Mouse (Mus musculus): ENCODE data around the gene Cyct. TPM values are rescaled to one million over a fixed set of nuclear protein-coding genes. Genes with fewer than 3 reads are reported as not detected.

Gene Cyct
- not detected for total RNA-seq (2021)

- intact Hi-C loops (cut with DNase I), result loop anchor here (5.0 kb wide), 1 partner anchor 233 kb away; no protein-coding TSS in a partner anchor
- DNase-seq, result no peak
These were observed at the start of gene Cyct for GRCm38 (mm10) chr2:76360226-76360625. Gene Cyct, minus strand, starts transcription at chr2:76360450.

DNA sequence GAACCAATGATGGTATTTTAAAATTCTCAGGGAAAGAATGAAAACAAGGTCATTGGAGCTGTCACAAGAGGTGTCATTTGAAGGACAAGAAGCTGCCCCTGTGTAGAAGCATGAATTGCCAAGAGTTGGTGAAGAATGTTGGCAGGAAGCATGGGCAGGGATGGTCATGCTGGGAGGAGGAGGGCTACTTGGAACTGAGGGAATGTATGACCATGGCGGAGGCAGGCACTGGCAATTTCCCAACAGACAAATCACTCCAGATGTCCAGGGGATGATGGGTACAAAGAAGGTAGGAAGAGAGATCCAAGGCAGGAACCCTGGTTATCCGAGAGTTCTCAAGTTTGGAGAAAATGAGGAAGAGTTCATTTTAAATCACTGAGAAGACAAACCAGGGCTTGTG, 49.7 kb upstream of the Cyct start:
- DNase-seq, result no peak
- intact Hi-C loops (cut with DNase I), result no loop called here

GRCm38 (mm10) chr2:76409526-76409925, 49.3 kb upstream of the Cyct start:
- intact Hi-C loops (cut with DNase I), result no loop called here
- DNase-seq, result no peak

DNA sequence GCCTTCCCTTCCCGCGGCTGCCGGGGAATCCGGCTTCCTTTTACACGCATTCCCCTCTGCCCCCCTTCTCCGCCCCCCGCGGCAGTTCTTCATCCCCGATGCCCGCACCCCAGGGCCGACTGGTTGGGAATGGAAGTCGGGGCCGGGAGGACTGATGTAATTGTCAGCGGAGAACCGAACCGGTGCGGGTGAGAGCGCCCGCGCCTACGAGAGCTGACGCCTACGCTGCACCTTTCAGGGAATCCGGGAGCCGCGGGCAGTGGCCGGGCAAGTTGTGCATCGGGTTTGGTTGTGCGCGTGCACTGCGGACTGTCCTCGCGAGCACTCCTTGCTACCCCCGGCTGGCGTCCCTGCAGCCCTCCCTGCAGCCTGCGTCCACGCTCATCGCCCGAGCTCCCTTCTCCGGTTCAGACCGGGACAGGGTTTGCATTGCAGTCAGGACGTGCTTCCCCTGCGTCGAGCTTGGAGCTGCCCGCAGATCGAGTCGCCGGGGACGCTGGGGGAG, 46.7 kb upstream of the Cyct start:
- DNase-seq, result peak; percentile 48 to 52
- intact Hi-C loops (cut with DNase I), result loop anchor here (1.0 kb wide), 1 partner anchor 38 kb away; the partner anchor contains the start of gene Rbm45

- DNase-seq, result peak; percentile 66 to 74
- intact Hi-C loops (cut with DNase I), result loop anchor here (1.0 kb wide), 1 partner anchor 37 kb away; the partner anchor contains the start of gene Rbm45
These were observed 46.1 kb upstream of the Cyct start, which contains the start of gene Osbpl6 for GRCm38 (mm10) chr2:76406151-76406936. Gene Osbpl6, plus strand, starts transcription at chr2:76406508.

DNA sequence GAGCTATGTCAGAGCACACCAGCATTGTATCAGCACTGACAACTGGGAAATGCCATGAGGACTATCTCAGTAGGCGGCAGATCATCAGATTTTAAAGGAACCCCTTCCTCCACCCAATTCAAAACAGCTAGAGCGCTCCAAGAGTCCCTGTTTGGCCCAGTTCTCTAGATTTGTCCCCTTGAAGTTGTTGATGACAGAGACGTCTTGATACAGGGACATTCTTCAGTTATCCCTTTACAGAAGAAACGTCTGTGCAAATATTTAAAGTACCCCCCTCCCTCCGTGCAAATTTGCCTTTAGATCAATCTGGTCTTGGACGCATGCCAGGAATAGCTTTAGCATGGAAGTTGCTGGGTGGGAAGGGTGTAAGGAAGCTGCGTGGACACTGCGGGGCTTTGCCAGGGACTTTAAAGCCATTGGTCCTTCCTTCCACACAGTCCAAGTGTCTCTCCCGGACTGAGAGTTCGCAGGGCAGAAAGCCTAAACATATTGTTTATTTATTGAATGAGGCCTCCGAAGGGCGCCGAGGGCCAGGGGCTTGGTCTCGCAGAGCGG, 45.4 kb upstream of the Cyct start:
- intact Hi-C loops (cut with DNase I), result loop anchor here (1.0 kb wide), 1 partner anchor 36 kb away; the partner anchor contains the start of gene Rbm45
- no peak for DNase-seq

DNA sequence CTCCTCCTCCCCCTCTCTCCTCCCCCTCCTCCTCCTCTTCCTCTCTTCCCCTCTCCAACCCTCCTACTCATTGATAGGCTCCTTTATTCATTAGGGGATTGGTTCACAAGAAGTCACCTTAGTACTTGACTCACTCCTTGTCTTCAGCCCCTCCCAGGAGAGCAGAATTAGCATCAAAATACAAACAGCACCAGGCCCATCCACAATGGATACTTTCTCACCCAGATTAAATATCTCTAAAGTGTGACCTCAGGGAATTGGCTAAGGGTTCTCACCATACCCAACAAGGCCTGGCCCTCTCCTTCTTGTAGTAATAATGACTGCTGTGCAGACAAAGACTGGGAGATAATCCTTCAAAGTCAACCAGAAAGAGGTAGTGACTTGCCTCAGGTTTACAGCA, 39.9 kb upstream of the Cyct start:
- intact Hi-C loops (cut with DNase I), result no loop called here

DNA sequence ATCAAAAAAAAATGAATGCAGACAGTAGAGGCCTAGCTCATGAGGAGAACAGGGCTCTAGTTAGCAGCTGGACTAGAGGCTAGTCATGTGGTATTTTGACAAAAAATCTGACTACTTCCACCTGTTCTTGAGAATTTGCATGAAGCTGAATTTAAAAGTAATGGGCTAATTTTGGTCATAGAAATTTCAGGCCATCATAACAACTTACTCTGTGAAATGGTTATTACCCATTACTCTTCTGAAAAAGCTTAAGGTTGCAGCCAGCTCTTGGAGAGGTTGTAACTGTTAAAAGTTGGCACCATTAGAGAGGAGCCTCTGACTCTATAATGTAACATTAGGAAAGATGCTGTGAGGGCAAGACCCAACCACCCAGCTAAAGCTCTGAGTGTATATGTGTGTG, 26.3 kb upstream of the Cyct start:
- intact Hi-C loops (cut with DNase I), result no loop called here
- DNase-seq, result no peak

More for the DNA sequence above, 39.9 kb upstream of the Cyct start:
- DNase-seq, result no peak

DNA sequence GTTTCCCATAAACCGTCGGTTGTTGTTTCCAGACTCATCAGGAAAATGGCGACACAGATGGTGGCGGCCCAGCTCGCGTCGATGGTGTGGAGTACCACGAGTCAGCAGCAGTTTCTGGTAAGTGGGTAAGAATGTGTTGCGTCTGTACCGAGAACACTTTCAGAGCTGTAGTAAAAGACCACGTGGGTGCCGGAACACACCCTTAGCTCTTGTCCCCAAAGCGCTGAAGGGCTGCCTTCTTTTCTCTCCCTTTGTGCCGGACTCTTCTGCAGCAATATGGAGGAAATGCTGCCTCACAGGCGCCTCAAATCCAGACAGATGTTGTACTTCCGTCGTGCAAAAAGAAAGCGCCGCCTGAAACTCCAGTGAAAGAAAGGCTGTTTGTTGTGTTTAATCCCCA, 18.4 kb upstream of the Cyct start:
- intact Hi-C loops (cut with DNase I), result no loop called here

DNA sequence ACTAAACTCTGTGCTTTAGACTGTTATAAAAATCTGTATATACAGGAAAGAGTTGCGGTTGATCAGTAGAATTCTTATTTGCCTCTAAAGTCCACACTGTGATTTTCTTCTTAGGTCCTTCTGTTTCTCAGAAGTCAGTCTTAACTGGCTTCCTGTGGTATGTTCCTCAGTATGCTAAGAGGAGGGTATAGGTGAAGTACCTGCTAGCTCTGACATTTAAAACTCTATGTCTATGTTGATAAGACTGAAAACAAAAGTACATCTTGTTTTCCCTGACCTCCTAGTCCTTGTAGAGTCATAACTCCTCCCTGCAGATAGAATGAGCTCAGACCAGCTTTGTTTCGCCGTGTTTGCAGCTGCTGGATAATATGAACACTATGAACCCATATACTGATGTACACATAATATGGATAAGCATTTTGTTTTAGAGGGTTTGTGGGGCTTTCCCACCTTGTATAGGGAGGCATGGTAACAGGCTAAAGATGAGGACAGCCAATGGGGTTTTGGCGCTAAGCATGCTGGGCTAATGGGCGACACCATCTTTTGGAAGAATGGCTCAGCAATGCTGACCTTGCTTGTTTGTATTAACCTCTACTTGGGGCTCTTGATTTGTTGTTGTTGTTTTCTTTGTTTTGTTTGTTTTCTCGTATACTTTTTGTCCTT, 14.4 kb upstream of the Cyct start:
- intact Hi-C loops (cut with DNase I), result no loop called here
- DNase-seq, result no peak

More for the DNA sequence above, 18.4 kb upstream of the Cyct start:
- DNase-seq, result no peak

DNA sequence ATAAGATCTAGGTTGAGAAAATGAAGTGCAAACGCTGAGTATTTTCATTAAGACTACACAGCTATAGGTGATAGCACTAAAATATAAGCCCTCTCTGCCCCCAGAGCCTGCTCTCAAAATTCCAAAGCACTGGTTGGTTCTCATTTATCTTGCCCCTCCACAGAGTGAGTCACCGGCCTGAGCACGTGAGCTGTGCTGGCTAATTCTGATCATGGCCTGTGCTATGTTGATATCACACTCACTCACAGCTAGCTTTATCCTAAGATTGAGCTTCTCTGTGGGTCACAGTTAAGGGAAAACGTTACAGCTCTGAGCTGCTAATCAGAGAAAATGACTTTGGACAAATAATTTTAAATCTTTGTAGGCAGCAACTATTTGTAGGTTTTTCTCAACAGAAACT, 12.0 kb upstream of the Cyct start:
- peak in 1 of 2 experiments; percentile 25 for DNase-seq
- intact Hi-C loops (cut with DNase I), result no loop called here

DNA sequence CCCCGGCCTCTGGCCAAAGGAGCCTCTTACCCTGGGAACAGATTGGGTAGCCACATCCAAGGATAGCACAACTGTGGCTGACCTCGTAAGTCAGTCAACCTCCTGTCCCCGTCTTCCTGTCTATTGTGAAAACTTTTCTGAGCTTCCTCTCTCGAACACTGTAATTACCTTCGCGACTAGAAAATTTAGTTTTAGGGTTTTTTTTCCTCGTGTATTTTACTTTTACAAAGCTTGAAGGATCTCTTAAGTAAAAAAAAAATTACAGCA, 10.3 kb upstream of the Cyct start:
- intact Hi-C loops (cut with DNase I), result no loop called here
- no peak for DNase-seq

- DNase-seq, result peak; percentile 87 to 92
- intact Hi-C loops (cut with DNase I), result loop anchor here (1.0 kb wide), 1 partner anchor 36 kb away; the partner anchor contains the start of gene Osbpl6
These were observed 9.8 kb upstream of the Cyct start, which contains the start of gene Rbm45 for GRCm38 (mm10) chr2:76369821-76370655. Gene Rbm45, plus strand, starts transcription at chr2:76369984.

GRCm38 (mm10) chr2:76368861-76369660, 8.8 kb upstream of the Cyct start:
- DNase-seq, result no peak
- intact Hi-C loops (cut with DNase I), result loop anchor here (1.0 kb wide), 1 partner anchor 37 kb away; the partner anchor contains the start of gene Osbpl6

GRCm38 (mm10) chr2:76367188-76367922, 7.1 kb upstream of the Cyct start:
- intact Hi-C loops (cut with DNase I), result loop anchor here (1.0 kb wide), 1 partner anchor 251 kb away; no protein-coding TSS in a partner anchor

GRCm38 (mm10) chr2:76365811-76366210, 5.6 kb upstream of the Cyct start:
- no peak for DNase-seq
- intact Hi-C loops (cut with DNase I), result no loop called here

More at GRCm38 (mm10) chr2:76367188-76367922, 7.1 kb upstream of the Cyct start:
- DNase-seq, result peak; percentile 76 to 87

GRCm38 (mm10) chr2:76362111-76362510, 1.9 kb upstream of the Cyct start:
- intact Hi-C loops (cut with DNase I), result loop anchor here (1.0 to 5.0 kb wide), 2 partner anchors 108 to 235 kb away; no protein-coding TSS in a partner anchor
- peak in 1 of 2 experiments; percentile 20 for DNase-seq

DNA sequence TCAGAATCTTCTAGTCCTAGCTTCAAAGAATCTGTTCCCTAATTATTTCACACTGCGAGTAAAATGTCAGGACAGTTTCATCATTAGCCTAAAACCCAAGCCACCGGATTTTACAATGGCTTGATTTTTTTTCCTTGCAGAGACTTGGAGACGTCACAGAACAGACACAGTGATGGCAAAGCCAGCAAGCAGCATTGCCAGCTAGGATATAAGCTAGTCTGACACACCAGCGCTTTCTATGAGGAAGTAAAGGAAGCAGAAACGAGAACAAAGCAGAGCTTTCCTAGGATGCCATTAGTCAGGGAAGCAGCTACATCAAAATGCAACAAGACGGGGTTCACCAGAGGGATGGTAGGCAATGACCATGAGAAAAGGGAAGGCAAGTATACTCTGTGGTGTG, 12.4 kb downstream of the Cyct start:
- no peak for DNase-seq
- intact Hi-C loops (cut with DNase I), result no loop called here

GRCm38 (mm10) chr2:76342146-76342545, 18.1 kb downstream of the Cyct start:
- DNase-seq, result no peak
- intact Hi-C loops (cut with DNase I), result no loop called here

Measured in heart, postnatal 36 days (tissue).